Mouse (Mus musculus): ENCODE measurements around the gene Clcnka. TPM values are rescaled to one million over a fixed set of nuclear protein-coding genes. Genes with fewer than 3 reads are reported as not detected.
A peak's percentile ranks its signal among the peaks of the same experiment; 100 is the strongest.

Gene Clcnka
- polyA plus RNA-seq, 1 experiment from 2014 or later, result 58.1 TPM

GRCm38 (mm10) chr4:141387093-141387784 lies 11.3 kb downstream of the Clcnka start:
- H3K4me3 ChIP-seq (replicated peaks; ENCODE audit: low read depth, low read length), result no peak overlapping the region
- 19% methylated on average over 5 of the region's 5 CpGs for WGBS
- H3K9ac ChIP-seq (ENCODE audit: low read depth, low read length), result no peak overlapping the region
- H3K4me1 ChIP-seq (replicated peaks; ENCODE audit: insufficient read depth, low read length), result peaks cover 5% of the 10 kb centered on the region; the same call in 1 of the 2 replicates
- peak; percentile 96 for TF ChIP-seq CTCF (IDR thresholded peaks at IDR 0.05; ENCODE audit: low read depth)
- H3K9me3 ChIP-seq (replicated peaks; ENCODE audit: low read length), result no peaks in the 10 kb centered on the region
- no peaks in the 10 kb centered on the region for H3K36me3 ChIP-seq (ENCODE audit: insufficient read depth, low read length)
- no peak for ATAC-seq (replicated peaks; ENCODE audit: low FRiP score, low read depth)
- no peak overlapping the region for H3K27ac ChIP-seq
- no peak overlapping the region for H3K4me2 ChIP-seq (ENCODE audit: low read length)
- DNase-seq (ENCODE audit: low spot score), result peak; percentile 78
- H3K27me3 ChIP-seq (ENCODE audit: insufficient read depth, low read length), result 0 out of 2 replicates have a peak, but pooled peaks cover 6% of the 10 kb centered on the region

GRCm38 (mm10) chr4:141386150-141386549 lies 12.4 kb downstream of the Clcnka start:
- peaks cover 9% of the 10 kb centered on the region; the same call in 1 of the 2 replicates for H3K4me1 ChIP-seq (replicated peaks; ENCODE audit: insufficient read depth, low read length)
- ATAC-seq (replicated peaks; ENCODE audit: low FRiP score, low read depth), result no peak
- H3K27me3 ChIP-seq (ENCODE audit: insufficient read depth, low read length), result peaks cover 10% of the 10 kb centered on the region; the same call in 1 of the 2 replicates
- no peaks in the 10 kb centered on the region for H3K36me3 ChIP-seq (ENCODE audit: insufficient read depth, low read length)
- no peak overlapping the region for H3K9ac ChIP-seq (ENCODE audit: low read depth, low read length)
- peak; percentile 21; the same call in 1 of the 2 replicates for TF ChIP-seq CTCF (IDR thresholded peaks at IDR 0.05; ENCODE audit: low read depth)
- no peak overlapping the region for H3K4me2 ChIP-seq (ENCODE audit: low read length)
- no peak for DNase-seq (ENCODE audit: low spot score)
- 75% methylated on average over 7 of the region's 7 CpGs for WGBS
- no peak overlapping the region for H3K27ac ChIP-seq
- no peak overlapping the region for H3K4me3 ChIP-seq (replicated peaks; ENCODE audit: low read depth, low read length)
- no peaks in the 10 kb centered on the region for H3K9me3 ChIP-seq (replicated peaks; ENCODE audit: low read length)

- WGBS, result 1% methylated on average over 7 of the region's 7 CpGs
- H3K36me3 ChIP-seq (ENCODE audit: insufficient read depth, low read length), result no peaks in the 10 kb centered on the region
- no peak overlapping the region for H3K4me2 ChIP-seq (ENCODE audit: low read length)
- peak; percentile 80 for DNase-seq (ENCODE audit: low spot score)
- H3K4me3 ChIP-seq (replicated peaks; ENCODE audit: low read depth, low read length), result no peak overlapping the region
- no peak overlapping the region for H3K9ac ChIP-seq (ENCODE audit: low read depth, low read length)
- peaks cover 10% of the 10 kb centered on the region; the same call in 1 of the 2 replicates for H3K27me3 ChIP-seq (ENCODE audit: insufficient read depth, low read length)
- ATAC-seq (replicated peaks; ENCODE audit: low FRiP score, low read depth), result peak; percentile 14; the same call in 1 of the 2 replicates
- TF ChIP-seq CTCF (IDR thresholded peaks at IDR 0.05; ENCODE audit: low read depth), result peak; percentile 94
- H3K9me3 ChIP-seq (replicated peaks; ENCODE audit: low read length), result no peaks in the 10 kb centered on the region
- H3K27ac ChIP-seq, result no peak overlapping the region
- peaks cover 9% of the 10 kb centered on the region; the same call in 1 of the 2 replicates for H3K4me1 ChIP-seq (replicated peaks; ENCODE audit: insufficient read depth, low read length)
These were observed 13.2 kb downstream of the Clcnka start for GRCm38 (mm10) chr4:141385275-141385674.

GRCm38 (mm10) chr4:141382406-141382805 lies 16.1 kb downstream of the Clcnka start:
- Histone ChIP-seq H3K36me3 (ENCODE audit: insufficient read depth, low read length) (no peaks in the 10 kb centered on the region), H3K9me3 (replicated peaks; ENCODE audit: low read length) (no peaks in the 10 kb centered on the region), H3K27ac (no peak overlapping the region), H3K4me3 (replicated peaks; ENCODE audit: low read depth, low read length) (peak overlapping the region; percentile 28), H3K4me2 (ENCODE audit: low read length) (peak overlapping the region; percentile 67), H3K9ac (ENCODE audit: low read depth, low read length) (peak overlapping the region; percentile 51; the same call in 1 of the 2 replicates), H3K27me3 (ENCODE audit: insufficient read depth, low read length) (peaks cover 10% of the 10 kb centered on the region; the same call in 1 of the 2 replicates), H3K4me1 (replicated peaks; ENCODE audit: insufficient read depth, low read length) (peaks cover 9% of the 10 kb centered on the region; the same call in 1 of the 2 replicates)
- WGBS, result 0% methylated on average over 23 of the region's 25 CpGs
- DNase-seq (ENCODE audit: low spot score) (peak; percentile 50), ATAC-seq (replicated peaks; ENCODE audit: low FRiP score, low read depth) (no peak)
- TF ChIP-seq CTCF (IDR thresholded peaks at IDR 0.05; ENCODE audit: low read depth), result peak; percentile 36; the same call in 1 of the 2 replicates

DNA sequence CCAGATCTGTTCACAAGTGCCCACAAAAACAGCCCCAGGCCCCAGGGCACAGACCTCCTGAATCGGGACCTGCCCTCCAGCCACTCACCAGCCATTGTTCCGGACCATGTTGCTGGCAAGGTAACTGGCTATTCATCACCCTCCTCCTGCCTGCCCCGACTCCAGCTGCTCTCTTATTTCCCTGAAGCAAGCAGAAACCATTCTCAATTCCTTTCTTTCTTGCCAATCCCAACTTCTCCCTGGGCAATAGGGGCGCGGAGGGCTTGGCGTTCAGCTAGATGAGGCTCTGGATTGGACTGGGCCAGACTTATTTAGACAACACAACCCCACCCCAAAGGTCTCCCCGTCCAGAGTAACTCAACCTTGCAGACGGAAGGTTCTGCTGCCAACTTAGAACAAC lies 18.9 kb downstream of the Clcnka start:
- H3K4me1 ChIP-seq (replicated peaks; ENCODE audit: insufficient read depth, low read length), result peaks cover 9% of the 10 kb centered on the region; the same call in 1 of the 2 replicates
- H3K36me3 ChIP-seq (ENCODE audit: insufficient read depth, low read length), result no peaks in the 10 kb centered on the region
- H3K4me2 ChIP-seq (ENCODE audit: low read length), result no peak overlapping the region
- no peaks in the 10 kb centered on the region for H3K9me3 ChIP-seq (replicated peaks; ENCODE audit: low read length)
- no peak overlapping the region for H3K4me3 ChIP-seq (replicated peaks; ENCODE audit: low read depth, low read length)
- peaks cover 9% of the 10 kb centered on the region; the same call in 1 of the 2 replicates for H3K27me3 ChIP-seq (ENCODE audit: insufficient read depth, low read length)
- ATAC-seq (replicated peaks; ENCODE audit: low FRiP score, low read depth) (no peak), DNase-seq (ENCODE audit: low spot score) (no peak)
- no peak for TF ChIP-seq CTCF (IDR thresholded peaks at IDR 0.05; ENCODE audit: low read depth)
- no peak overlapping the region for H3K27ac ChIP-seq
- 61% methylated on average over 8 of the region's 8 CpGs for WGBS
- no peak overlapping the region for H3K9ac ChIP-seq (ENCODE audit: low read depth, low read length)

DNA sequence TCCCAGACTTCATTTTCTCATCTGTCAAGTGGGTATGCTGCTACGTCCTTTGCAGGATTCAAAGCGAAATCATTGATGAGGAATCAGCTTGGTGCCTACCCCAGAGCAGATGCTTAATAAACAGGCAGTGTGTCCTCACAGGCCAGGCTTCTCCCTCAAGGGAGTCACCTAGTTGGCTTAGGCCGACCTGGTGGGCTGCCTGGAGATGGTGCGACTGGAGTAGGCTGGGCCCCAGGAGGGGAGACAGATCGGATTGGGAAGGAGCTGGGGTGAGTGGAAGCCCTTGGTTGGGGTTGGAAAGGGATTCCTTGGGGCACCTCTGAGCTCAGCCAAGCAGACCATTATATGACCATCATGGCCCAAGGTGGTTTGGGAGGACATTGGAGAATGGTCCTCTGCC lies 26.1 kb downstream of the Clcnka start:
- no peaks in the 10 kb centered on the region for H3K36me3 ChIP-seq (ENCODE audit: insufficient read depth, low read length)
- no peak overlapping the region for H3K4me2 ChIP-seq (ENCODE audit: low read length)
- TF ChIP-seq CTCF (IDR thresholded peaks at IDR 0.05; ENCODE audit: low read depth), result no peak
- H3K4me1 ChIP-seq (replicated peaks; ENCODE audit: insufficient read depth, low read length), result no peaks in the 10 kb centered on the region
- no peak overlapping the region for H3K9ac ChIP-seq (ENCODE audit: low read depth, low read length)
- H3K27ac ChIP-seq, result no peak overlapping the region
- ATAC-seq (replicated peaks; ENCODE audit: low FRiP score, low read depth), result no peak
- no peaks in the 10 kb centered on the region for H3K27me3 ChIP-seq (ENCODE audit: insufficient read depth, low read length)
- no peaks in the 10 kb centered on the region for H3K9me3 ChIP-seq (replicated peaks; ENCODE audit: low read length)
- DNase-seq (ENCODE audit: low spot score), result no peak
- 94% methylated on average over 5 of the region's 5 CpGs for WGBS
- H3K4me3 ChIP-seq (replicated peaks; ENCODE audit: low read depth, low read length), result no peak overlapping the region

All from kidney, postnatal 0 days (tissue).